Mouse (Mus musculus): ENCODE measurements around the gene St3gal6. TPM values are rescaled to one million over a fixed set of nuclear protein-coding genes. Genes with fewer than 3 reads are reported as not detected.
A peak's percentile ranks its signal among the peaks of the same experiment; 100 is the strongest.

The St3gal6 gene
- total and polyA plus RNA-seq, 3 experiments: 167 to 420 (median 240) TPM

- TF ChIP-seq RAD21 (IDR thresholded peaks at IDR 0.05; ENCODE audit: low read depth, low read length) (no peak), JUN (IDR thresholded peaks at IDR 0.05; ENCODE audit: insufficient read depth, low read depth, low read length) (peak; percentile 33), TBP (conservative IDR thresholded peaks at IDR 0.05; ENCODE audit: low read depth, low read length) (peak; percentile 71), MAZ (IDR thresholded peaks at IDR 0.05; ENCODE audit: low read depth, low read length) (peak; percentile 97), CHD1 (IDR thresholded peaks at IDR 0.05; ENCODE audit: low read depth, low read length) (no peak; the same call in 1 of the 2 replicates), ZC3H11A (IDR thresholded peaks at IDR 0.05; ENCODE audit: low read depth, low read length) (no peak), HCFC1 (IDR thresholded peaks at IDR 0.05; ENCODE audit: low read depth, low read length) (peak; percentile 38; the same call in 1 of the 2 replicates), USF2 (conservative IDR thresholded peaks at IDR 0.05; ENCODE audit: low read depth, low read length) (no peak), E2F4 (IDR thresholded peaks at IDR 0.05; ENCODE audit: insufficient replicate concordance, low read depth, low read length) (no peak), POLR2AphosphoS2 (IDR thresholded peaks at IDR 0.05; ENCODE audit: low read depth, low read length) (peak; percentile 42; the same call in 1 of the 2 replicates), MAFK (IDR thresholded peaks at IDR 0.05; ENCODE audit: insufficient replicate concordance, low read length) (0 out of 2 replicates have a peak, but pooled peaks have one; percentile 26), MAX (IDR thresholded peaks at IDR 0.05; ENCODE audit: low read length) (0 out of 2 replicates have a peak, but pooled peaks have one; percentile 68), TCF12 (IDR thresholded peaks at IDR 0.05; ENCODE audit: low read depth, low read length) (peak; percentile 85), IRF4 (IDR thresholded peaks at IDR 0.05; ENCODE audit: low read depth, low read length) (peak; percentile 60), NRF1 (IDR thresholded peaks at IDR 0.05; ENCODE audit: low read depth, low read length) (0 out of 2 replicates have a peak, but pooled peaks have one; percentile 29), ZNF384 (IDR thresholded peaks at IDR 0.05; ENCODE audit: low read depth, low read length) (no peak), MXI1 (IDR thresholded peaks at IDR 0.05; ENCODE audit: low read depth, low read length) (peak; percentile 77)
These were observed 42.7 kb downstream of the St3gal6 start (continued) for GRCm38 (mm10) chr16:58481219-58481905.

GRCm38 (mm10) chr16:58479898-58480448, 44.1 kb downstream of the St3gal6 start:
- Histone ChIP-seq H3K4me1 (ENCODE audit: control insufficient read depth in 1 of 2, insufficient read depth in 2 of 2) (peaks cover 33 to 73% of the 10 kb centered on the region in 2 experiments), H3K4me3 (replicated peaks in 1 of 3; ENCODE audit: low read depth in 2 of 3, low read length in 2 of 3, poor library complexity in 1 of 3) (no peak overlapping the region), H3K27ac (ENCODE audit: insufficient read depth, low read depth) (peak overlapping the region; percentile 56), H3K36me3 (replicated peaks in 1 of 2; ENCODE audit: control insufficient read depth in 1 of 2, insufficient read depth in 1 of 2, low read length in 1 of 2) (peaks cover 69 to 89% of the 10 kb centered on the region in 2 experiments), H3K27me3 (replicated peaks) (no peaks in the 10 kb centered on the region), H3K9me3 (replicated peaks; ENCODE audit: low read length) (peaks cover 31% of the 10 kb centered on the region), H3K79me2 (replicated peaks; ENCODE audit: control insufficient read depth, extremely low read depth, insufficient read depth, poor library complexity, severe bottlenecking) (peaks cover 22% of the 10 kb centered on the region), H3K4me2 (ENCODE audit: insufficient read depth, low read depth, poor library complexity, severe bottlenecking) (no peak overlapping the region), H3K9ac (ENCODE audit: insufficient read depth, low read depth) (no peak overlapping the region)
- no peak for DNase-seq (ENCODE audit: extremely low read depth)
- no peak for TF ChIP-seq SMC3 (IDR thresholded peaks at IDR 0.05; ENCODE audit: low read depth, low read length)
- no peak for TF ChIP-seq ELF1 (IDR thresholded peaks at IDR 0.05; ENCODE audit: low read depth, low read length)
- TF ChIP-seq ZKSCAN1 (IDR thresholded peaks at IDR 0.05; ENCODE audit: borderline replicate concordance, low read depth, low read length): no peak
- in situ Hi-C loops (cut with MboI; ENCODE audit: low pct_ligation_motif_present, low pct_unique_long_range_greater_than_20kb, low sequenced_read_pairs): no loop called here
- dilution Hi-C loops (cut with MboI; ENCODE audit: extremely low pct_ligation_motif_present, extremely low pct_unique_long_range_greater_than_20kb, low sequenced_read_pairs): no loop called here

Measured in CH12.LX (cell line).